In the genomic region with DNA sequence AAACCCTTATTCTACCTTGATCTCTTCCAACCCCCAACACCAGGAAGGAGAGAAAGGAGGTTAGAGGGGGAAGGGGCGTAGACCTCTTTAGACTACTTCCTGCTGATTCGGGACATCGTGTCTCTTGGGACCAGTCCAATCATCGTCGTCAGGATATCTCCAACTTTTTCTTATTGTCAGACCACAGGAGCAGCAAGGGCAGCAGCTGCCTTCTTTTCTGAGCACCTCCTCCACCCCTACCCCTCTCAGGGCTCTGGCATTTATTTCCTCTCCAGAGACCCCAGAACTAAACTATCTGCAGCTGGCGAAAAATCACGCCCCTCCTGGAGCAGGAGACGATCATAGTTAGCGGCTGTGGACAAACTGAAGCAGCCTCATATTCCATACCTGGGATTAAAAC, we compare ENCODE assay signal across 21 mouse cellular contexts.
DNase-seq lines count a peak whose midpoint lies in the region; ATAC-seq and TF ChIP-seq lines count a peak whose summit lies in the region.
"Had no signal": no experiment of that assay in that cellular context is flagged by ENCODE, and none has a peak within 500 bp of the region (broad histone marks: within the 10 kb centered on the region; RNA-seq: fewer than 3 reads in every experiment).

No protein-coding gene starts in this region.

- TF ChIP-seq EP300 in heart, postnatal 0 days (IDR thresholded peaks at IDR 0.05; ENCODE audit: low read depth) = no peak

- no peak for TF ChIP-seq CTCF in heart, postnatal 0 days (IDR thresholded peaks at IDR 0.05; ENCODE audit: low read depth)

- no peak overlapping the region; the same call in 1 of the 2 replicates for H3K9ac ChIP-seq in heart, postnatal 0 days (replicated peaks; ENCODE audit: low read depth, low read length)
- no peak overlapping the region for H3K9ac ChIP-seq in embryonic facial prominence, embryonic 11.5 days (replicated peaks; ENCODE audit: low read length)
- no peak overlapping the region for H3K9ac ChIP-seq in lung, embryonic 15.5 days
- H3K9ac ChIP-seq: forebrain, embryonic 13.5 days; heart, embryonic 13.5 days; hindbrain, embryonic 12.5 days; liver, embryonic 14.5 days; midbrain, embryonic 12.5 days had no signal

- no peak for DNase-seq in heart, postnatal 0 days (ENCODE audit: low spot score)
- DNase-seq in heart, adult 9 months (ENCODE audit: low spot score in 2 of 2) = no peak
- peak; percentile 73 for DNase-seq in embryonic facial prominence, embryonic 11.5 days (ENCODE audit: low spot score)
- DNase-seq in lung, postnatal 36 days = peak; percentile 72
- no peak for DNase-seq in yolk sac, embryonic 10.5 days (ENCODE audit: low spot score)
- DNase-seq in urinary bladder, postnatal 25 days (ENCODE audit: low spot score) = no peak
- DNase-seq: adrenal gland, postnatal 25 days; cerebellum, adult 9-10 months; gastrocnemius, adult 2 months; kidney, postnatal 4 days; layer of hippocampus, adult 9-11 months; right cerebral cortex, postnatal 14 days; thymus, adult 2 months; thymus, postnatal 4 days had no signal

- no peak overlapping the region for H3K27ac ChIP-seq in heart, postnatal 0 days (ENCODE audit: low read depth)
- H3K27ac ChIP-seq in embryonic facial prominence, embryonic 11.5 days (replicated peaks; ENCODE audit: low read depth, low read length) = no peak overlapping the region
- H3K27ac ChIP-seq in lung, embryonic 15.5 days = no peak overlapping the region
- H3K27ac ChIP-seq: forebrain, embryonic 13.5 days; gastrocnemius, adult 2 months; heart, embryonic 13.5 days; hindbrain, embryonic 12.5 days; liver, embryonic 14.5 days; midbrain, embryonic 12.5 days had no signal

- no peak for ATAC-seq in heart, postnatal 0 days (ENCODE audit: insufficient read depth, low read depth)
- peak; percentile 70; the same call in 1 of the 2 replicates for ATAC-seq in embryonic facial prominence, embryonic 11.5 days (replicated peaks; ENCODE audit: insufficient number of reproducible peaks, low FRiP score, low TSS enrichment, low read depth)
- peak; percentile 78 for ATAC-seq in lung, embryonic 15.5 days (ENCODE audit: borderline replicate concordance, extremely low read depth, low FRiP score, low TSS enrichment)
- ATAC-seq: forebrain, embryonic 13.5 days; intestine, postnatal 0 days had no signal

- peaks cover 6% of the 10 kb centered on the region; the same call in 1 of the 2 replicates for H3K4me1 ChIP-seq in heart, postnatal 0 days (ENCODE audit: control insufficient read depth, insufficient read depth)
- H3K4me1 ChIP-seq in embryonic facial prominence, embryonic 11.5 days (ENCODE audit: control insufficient read depth, insufficient read depth, low read length) = no peaks in the 10 kb centered on the region; the same call in 1 of the 2 replicates
- peaks cover 3% of the 10 kb centered on the region for H3K4me1 ChIP-seq in lung, embryonic 15.5 days
- H3K4me1 ChIP-seq: hindbrain, embryonic 12.5 days; midbrain, embryonic 12.5 days had no signal

- H3K27me3 ChIP-seq in heart, postnatal 0 days (ENCODE audit: control insufficient read depth, insufficient read depth, low read length) = no peaks in the 10 kb centered on the region
- no peaks in the 10 kb centered on the region for H3K27me3 ChIP-seq in embryonic facial prominence, embryonic 11.5 days (ENCODE audit: control insufficient read depth, insufficient read depth, low read length)
- H3K27me3 ChIP-seq in lung, embryonic 15.5 days = no peaks in the 10 kb centered on the region
- H3K27me3 ChIP-seq: forebrain, embryonic 13.5 days; heart, embryonic 13.5 days; hindbrain, embryonic 12.5 days had no signal

- no peaks in the 10 kb centered on the region for H3K9me3 ChIP-seq in heart, postnatal 0 days (replicated peaks; ENCODE audit: control insufficient read depth, low read length)
- no peaks in the 10 kb centered on the region for H3K9me3 ChIP-seq in embryonic facial prominence, embryonic 11.5 days (replicated peaks; ENCODE audit: control insufficient read depth, low read length)
- no peaks in the 10 kb centered on the region for H3K9me3 ChIP-seq in lung, embryonic 15.5 days
- H3K9me3 ChIP-seq: forebrain, embryonic 13.5 days; heart, embryonic 13.5 days; hindbrain, embryonic 12.5 days; midbrain, embryonic 12.5 days had no signal

- H3K4me3 ChIP-seq in heart, postnatal 0 days (ENCODE audit: low read depth, low read length) = no peak overlapping the region
- no peak overlapping the region for H3K4me3 ChIP-seq in embryonic facial prominence, embryonic 11.5 days (ENCODE audit: low read depth, low read length)
- no peak overlapping the region for H3K4me3 ChIP-seq in lung, embryonic 15.5 days
- H3K4me3 ChIP-seq: forebrain, embryonic 13.5 days; gastrocnemius, adult 2 months; heart, embryonic 13.5 days; hindbrain, embryonic 12.5 days; midbrain, embryonic 12.5 days had no signal

- H3K36me3 ChIP-seq in heart, postnatal 0 days (replicated peaks; ENCODE audit: control insufficient read depth, insufficient read depth, low read length) = no peaks in the 10 kb centered on the region; the same call in 1 of the 2 replicates
- no peaks in the 10 kb centered on the region for H3K36me3 ChIP-seq in embryonic facial prominence, embryonic 11.5 days (replicated peaks; ENCODE audit: control insufficient read depth, insufficient read depth, low read depth, low read length)
- no peaks in the 10 kb centered on the region for H3K36me3 ChIP-seq in lung, embryonic 15.5 days
- H3K36me3 ChIP-seq: heart, embryonic 13.5 days; hindbrain, embryonic 12.5 days; midbrain, embryonic 12.5 days had no signal

- H3K4me2 ChIP-seq in heart, postnatal 0 days (ENCODE audit: low read depth, low read length) = 0 out of 2 replicates have a peak overlapping the region, but pooled peaks have one; percentile 2
- H3K4me2 ChIP-seq in embryonic facial prominence, embryonic 11.5 days (ENCODE audit: low read depth, low read length) = no peak overlapping the region
- H3K4me2 ChIP-seq in lung, embryonic 15.5 days = no peak overlapping the region
- H3K4me2 ChIP-seq: forebrain, embryonic 13.5 days; heart, embryonic 13.5 days; hindbrain, embryonic 12.5 days; midbrain, embryonic 12.5 days had no signal

- WGBS in heart, postnatal 0 days = 38% methylated on average over 9 of the region's 9 CpGs
- WGBS in embryonic facial prominence, embryonic 11.5 days = 26% methylated on average over 9 of the region's 9 CpGs
- WGBS in lung, embryonic 15.5 days = 35% methylated on average over 9 of the region's 9 CpGs

Comparison
In these comparisons a context has a peak if more than half of its experiments do, and no peak if none do; other contexts are left out.
1. DNase-seq: peak in embryonic facial prominence, embryonic 11.5 days (single experiment) and lung, postnatal 36 days (single experiment); none in heart, postnatal 0 days (single experiment), heart, adult 9 months (0 of 2), yolk sac, embryonic 10.5 days (single experiment) and urinary bladder, postnatal 25 days (single experiment).